Mouse (Mus musculus) limb, embryonic 12.5 days (tissue): ENCODE data around the gene Sec14l5. TPM values are rescaled to one million over a fixed set of nuclear protein-coding genes. Genes with fewer than 3 reads are reported as not detected.
"Not testable (repeated sequence)": the region's sequence is repeated elsewhere in the genome, so short reads cannot be mapped to it uniquely, and the experiment has no call there.

Source experiments
- ATAC-seq: fragments of 200-750 bp; cut with Nextera tagmentation; 2 replicates; pipeline ENCODE4 v1.8.0; 2017; ENCODE audit warnings: low read depth, moderate TSS enrichment; ENCODE audit not compliant: insufficient number of reproducible peaks, insufficient read depth, low FRiP score, low TSS enrichment
- H3K27ac ChIP-seq: fragments of 300-500 bp; sonication (generic); 2 replicates; pipeline ENCODE4 v1.5.1; 2016; ENCODE audit warnings: mild to moderate bottlenecking, moderate library complexity
- H3K27me3 ChIP-seq: fragments of 300-500 bp; sonication (generic); 2 replicates; pipeline ENCODE4 v1.6.1; 2016; ENCODE audit warnings: mild to moderate bottlenecking, moderate library complexity
- H3K36me3 ChIP-seq: fragments of 300-500 bp; sonication (generic); 2 replicates; pipeline ENCODE4 v1.6.1; 2016; ENCODE audit warnings: mild to moderate bottlenecking, moderate library complexity
- H3K4me1 ChIP-seq: fragments of 300-500 bp; sonication (generic); replicated peaks from 2 replicates; pipeline ENCODE4 v1.6.1; 2016
- H3K4me2 ChIP-seq: fragments of 300-500 bp; sonication (generic); 2 replicates; pipeline ENCODE4 v1.6.1; 2016; ENCODE audit warnings: mild to moderate bottlenecking, moderate library complexity
- H3K4me3 ChIP-seq: fragments of 300-500 bp; sonication (generic); replicated peaks from 2 replicates; pipeline ENCODE4 v1.5.1; 2016; ENCODE audit warnings: mild to moderate bottlenecking
- H3K9ac ChIP-seq: fragments of 300-500 bp; sonication (generic); replicated peaks from 2 replicates; pipeline ENCODE4 v1.6.1; 2016; ENCODE audit warnings: mild to moderate bottlenecking, moderate library complexity
- H3K9me3 ChIP-seq: fragments of 300-500 bp; sonication (generic); 2 replicates; pipeline ENCODE4 v1.6.1; 2016; ENCODE audit warnings: mild to moderate bottlenecking, moderate library complexity
- WGBS: fragments of 180-500 bp; shearing (Covaris S2); methylation state at CpG from one replicate; pipeline ENCODE4 v1.1.7; 2016; 5-methylcytosine and 5-hydroxymethylcytosine counted together
- polyA plus RNA-seq: library from polyadenylated mRNA; unstranded; fragments of >200 nt; fragmentation: Nextera tagmentation; extraction: Ambion mirVana; gene quantifications from 2 replicates; pipeline ENCODE4 v1.2.1, GENCODE M21; 2016

The Sec14l5 gene
- polyA plus RNA-seq, 1 experiment from 2014 or later: 0.04 TPM

DNA sequence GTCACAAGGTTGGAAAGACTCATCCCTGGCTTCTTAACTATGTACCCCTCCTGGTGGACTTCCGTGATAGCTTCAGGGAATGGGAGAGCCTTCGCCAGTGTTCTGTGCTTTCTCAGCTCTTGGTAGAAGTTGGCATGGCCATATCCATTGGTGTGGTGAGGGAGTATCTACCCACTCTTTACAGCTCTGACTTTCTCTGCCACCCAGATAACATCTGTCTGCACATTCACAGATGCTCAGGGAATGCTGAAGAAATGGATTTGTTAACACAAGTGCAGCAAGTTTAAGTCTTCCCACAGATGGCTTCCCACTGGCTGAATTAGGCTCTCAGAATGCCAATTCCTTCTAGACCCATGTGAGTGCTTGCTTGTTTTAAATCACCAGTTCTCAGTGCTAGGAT, 67.2 kb downstream of the Sec14l5 start:
- Histone ChIP-seq H3K27ac (no peak overlapping the region), H3K36me3 (no peaks in the 10 kb centered on the region), H3K4me1 (no peaks in the 10 kb centered on the region), H3K4me2 (no peak overlapping the region), H3K9me3 (no peaks in the 10 kb centered on the region), H3K4me3 (no peak overlapping the region), H3K9ac (no peak overlapping the region), H3K27me3 (peaks cover 16% of the 10 kb centered on the region)
- 89% methylated on average over 2 of the region's 2 CpGs for whole genome bisulfite sequencing
- ATAC-seq: no peak

DNA sequence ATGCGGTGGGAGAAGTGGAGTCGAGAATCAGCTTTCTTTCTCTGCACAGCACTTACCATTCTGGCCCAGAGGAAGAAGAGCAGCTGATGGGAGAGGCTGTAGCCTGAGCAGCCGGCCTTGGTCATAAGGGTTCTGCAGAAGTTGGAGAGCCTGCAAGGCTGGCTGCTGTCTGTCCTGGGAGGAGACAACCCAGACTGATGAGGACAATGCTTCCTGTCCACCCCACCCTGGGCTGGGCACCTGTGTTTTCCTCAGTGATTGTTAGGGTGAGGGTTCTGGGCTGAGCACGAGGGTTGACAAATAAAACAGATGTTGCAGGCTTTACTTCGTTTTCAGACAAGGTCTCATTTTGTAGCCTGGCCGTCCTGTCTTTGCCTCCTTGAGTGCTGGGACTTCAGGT, 69.8 kb downstream of the Sec14l5 start:
- Histone ChIP-seq H3K4me1 (no peaks in the 10 kb centered on the region), H3K36me3 (no peaks in the 10 kb centered on the region), H3K9ac (no peak overlapping the region), H3K9me3 (no peaks in the 10 kb centered on the region), H3K27me3 (peaks cover 22% of the 10 kb centered on the region), H3K4me2 (no peak overlapping the region), H3K4me3 (no peak overlapping the region), H3K27ac (no peak overlapping the region)
- WGBS: 62% methylated on average over 6 of the region's 6 CpGs
- no peak for ATAC-seq

GRCm38 (mm10) chr16:5217341-5218133, 70.6 kb downstream of the Sec14l5 start:
- peaks cover 22% of the 10 kb centered on the region for H3K27me3 ChIP-seq
- WGBS: 74% methylated on average over 5 of the region's 5 CpGs

DNA sequence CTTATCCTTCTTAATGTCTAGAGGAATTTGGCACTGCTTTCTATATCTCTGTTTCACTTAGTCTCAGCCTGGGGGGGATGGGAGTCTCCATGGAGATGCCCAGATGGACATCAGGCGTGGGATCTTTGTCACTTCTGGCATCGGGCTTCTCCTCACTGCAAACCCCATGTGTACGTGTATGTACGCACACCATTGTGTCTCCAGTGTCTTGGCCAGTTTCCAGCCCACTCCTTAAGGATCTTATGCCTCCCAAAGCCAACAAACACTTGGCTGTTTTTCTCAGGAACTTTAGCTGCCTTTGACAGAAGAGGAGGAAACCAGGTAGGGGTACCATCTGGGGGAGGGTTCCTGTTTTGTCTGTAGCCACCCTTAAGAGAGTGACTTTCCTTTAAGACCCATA, 74.5 kb downstream of the Sec14l5 start:
- H3K4me3 ChIP-seq: no peak overlapping the region
- no peak for ATAC-seq
- no peaks in the 10 kb centered on the region for H3K4me1 ChIP-seq
- no peak overlapping the region for H3K27ac ChIP-seq
- WGBS: 85% methylated on average over 4 of the region's 4 CpGs
- no peaks in the 10 kb centered on the region for H3K9me3 ChIP-seq
- no peak overlapping the region for H3K9ac ChIP-seq
- no peak overlapping the region for H3K4me2 ChIP-seq
- H3K27me3 ChIP-seq: peaks cover 22% of the 10 kb centered on the region
- H3K36me3 ChIP-seq: no peaks in the 10 kb centered on the region

More at GRCm38 (mm10) chr16:5217341-5218133, 70.6 kb downstream of the Sec14l5 start:
- Histone ChIP-seq H3K9me3 (no peaks in the 10 kb centered on the region), H3K27ac (no peak overlapping the region), H3K36me3 (no peaks in the 10 kb centered on the region), H3K4me3 (no peak overlapping the region), H3K9ac (no peak overlapping the region), H3K4me2 (no peak overlapping the region), H3K4me1 (no peaks in the 10 kb centered on the region)
- ATAC-seq: no peak

- no peaks in the 10 kb centered on the region for H3K36me3 ChIP-seq
- H3K27me3 ChIP-seq: peaks cover 21% of the 10 kb centered on the region
- H3K9ac ChIP-seq: no peak within 1 kb of the TSS
- H3K4me1 ChIP-seq: no peaks in the 10 kb centered on the region
- no peak within 1 kb of the TSS for H3K4me3 ChIP-seq
- H3K9me3 ChIP-seq: no peaks in the 10 kb centered on the region
- H3K4me2 ChIP-seq: no peak within 1 kb of the TSS
- no peak for ATAC-seq
- 79% methylated on average over 6 of the region's 6 CpGs for WGBS
- no peak within 1 kb of the TSS for H3K27ac ChIP-seq
Observed at GRCm38 (mm10) chr16:5222140-5222539, 75.2 kb downstream of the Sec14l5 start, which contains the start of gene AU021092. AU021092 (minus strand) TSS chr16:5222299.

GRCm38 (mm10) chr16:5226534-5226933, 79.6 kb downstream of the Sec14l5 start:
- H3K4me1 ChIP-seq, H3K27ac ChIP-seq, H3K4me3 ChIP-seq, H3K27me3 ChIP-seq, H3K4me2 ChIP-seq, H3K9ac ChIP-seq, H3K9me3 ChIP-seq, H3K36me3 ChIP-seq, ATAC-seq: not testable (repeated sequence)
- 12% methylated on average over 1 of the region's 1 CpGs for WGBS

DNA sequence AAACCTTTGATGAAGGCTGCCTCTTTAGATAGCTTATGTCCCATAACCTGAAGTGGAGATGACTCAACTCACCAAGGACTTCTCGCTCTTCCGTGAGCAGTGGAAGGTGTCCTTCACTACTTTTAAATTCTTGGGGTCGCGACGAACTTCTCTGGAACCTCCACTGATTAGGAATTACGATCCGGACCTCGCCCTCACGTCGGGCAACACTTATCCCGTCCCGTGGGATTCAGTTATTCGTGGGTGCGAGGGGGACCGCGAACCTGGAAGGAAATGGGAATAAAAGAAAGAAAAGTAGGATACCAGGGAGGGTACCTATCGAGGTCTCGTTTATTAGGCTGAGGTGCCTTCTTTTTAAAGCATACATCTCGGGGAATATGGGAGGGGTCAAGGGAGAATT, 80.6 kb downstream of the Sec14l5 start:
- H3K4me3 ChIP-seq, H3K4me1 ChIP-seq, H3K9me3 ChIP-seq, H3K9ac ChIP-seq, H3K4me2 ChIP-seq, H3K27me3 ChIP-seq, H3K36me3 ChIP-seq, H3K27ac ChIP-seq, ATAC-seq: not testable (repeated sequence)
- WGBS: 79% methylated on average over 19 of the region's 19 CpGs

DNA sequence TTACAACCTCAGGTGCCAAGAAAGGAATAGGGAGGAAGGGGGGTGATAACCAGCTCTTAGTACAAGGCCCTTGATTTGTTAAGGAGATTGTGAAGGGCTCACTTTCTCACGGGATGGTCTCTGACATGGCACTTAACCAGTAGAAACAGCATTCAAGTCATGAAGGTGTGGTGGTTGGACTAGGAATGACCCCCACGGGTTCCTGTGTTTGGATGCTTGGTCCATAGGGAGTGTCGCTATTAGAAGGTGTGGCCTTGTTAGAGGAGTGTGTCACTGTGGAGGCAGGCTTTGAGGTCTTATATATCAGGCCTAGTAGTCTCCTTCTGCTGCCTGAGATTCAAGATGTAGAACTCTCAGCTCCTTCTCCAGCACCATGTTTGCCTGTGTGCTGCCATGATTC, 81.2 kb downstream of the Sec14l5 start:
- H3K4me2 ChIP-seq, H3K27ac ChIP-seq, H3K4me3 ChIP-seq, H3K9me3 ChIP-seq, H3K27me3 ChIP-seq, ATAC-seq, H3K4me1 ChIP-seq, H3K36me3 ChIP-seq, H3K9ac ChIP-seq: not testable (repeated sequence)
- WGBS: 71% methylated on average over 3 of the region's 3 CpGs

- Histone ChIP-seq H3K27me3 (no peaks in the 10 kb centered on the region), H3K9me3 (no peaks in the 10 kb centered on the region), H3K4me1 (peaks cover 10% of the 10 kb centered on the region), H3K4me3 (peak overlapping the region; percentile 88), H3K27ac (no peak overlapping the region), H3K9ac (no peak overlapping the region), H3K36me3 (0 out of 2 replicates have a peak, but pooled peaks cover 7% of the 10 kb centered on the region), H3K4me2 (peak overlapping the region; percentile 84)
- WGBS: 76% methylated on average over 4 of the region's 4 CpGs
- no peak for ATAC-seq
Observed at GRCm38 (mm10) chr16:5232982-5233381, 86.1 kb downstream of the Sec14l5 start.

DNA sequence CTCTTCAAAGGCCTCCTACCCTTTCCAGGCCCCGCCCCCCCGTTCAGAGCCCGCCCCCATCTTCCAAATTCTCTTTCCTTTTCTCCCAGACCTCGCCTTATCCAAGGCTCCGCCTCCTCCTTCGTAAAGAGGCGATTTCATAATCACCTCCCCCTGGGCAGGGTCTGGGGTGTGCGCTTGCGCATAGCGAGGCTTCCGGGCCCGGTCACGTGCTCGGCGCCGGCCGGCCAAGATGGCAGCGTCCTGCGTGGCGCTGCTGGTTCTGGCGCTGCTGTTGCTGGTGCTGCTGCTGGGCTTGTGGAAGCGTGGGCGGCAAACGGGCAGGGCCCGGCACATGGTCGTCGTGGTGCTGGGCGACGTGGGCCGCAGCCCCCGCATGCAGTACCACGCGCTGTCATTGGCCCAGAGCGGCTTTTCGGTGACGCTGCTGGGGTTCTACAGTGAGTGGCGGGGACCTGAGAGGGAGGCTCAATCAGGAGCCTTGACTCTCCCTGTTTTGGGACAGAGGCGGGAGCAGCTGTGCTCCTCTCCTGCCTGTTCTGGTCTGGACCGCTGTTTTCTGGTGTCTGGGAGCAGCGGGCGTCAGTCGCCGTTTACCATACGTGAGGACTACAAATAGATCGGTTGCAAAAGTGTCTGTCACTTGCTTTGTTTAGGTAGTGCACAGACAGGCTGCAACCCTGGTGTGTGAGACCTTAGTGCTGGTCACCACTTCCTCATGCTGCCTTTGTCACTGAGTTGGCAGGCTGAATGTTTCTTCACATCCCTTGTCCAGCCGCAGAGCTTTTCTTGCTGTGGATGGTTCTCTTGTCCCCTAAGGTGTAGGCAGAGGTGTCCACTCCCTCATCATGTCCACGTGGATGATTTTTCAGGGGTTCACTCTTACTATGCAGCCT, 86.8 kb downstream of the Sec14l5 start, which contains the start of gene Alg1:
Gene Alg1, plus strand, starts transcription at position 204 of the 896 bp plus-strand sequence.
- peak within 1 kb of the TSS; percentile 72 for H3K9ac ChIP-seq
- no peaks in the 10 kb centered on the region for H3K27me3 ChIP-seq
- H3K4me1 ChIP-seq: peaks cover 10% of the 10 kb centered on the region
- no peaks in the 10 kb centered on the region for H3K9me3 ChIP-seq
- H3K4me2 ChIP-seq: peak within 1 kb of the TSS; percentile 84
- WGBS: 2% methylated on average over 47 of the region's 47 CpGs
- peak; percentile 92 for ATAC-seq
- peak within 1 kb of the TSS; percentile 88 for H3K4me3 ChIP-seq
- H3K36me3 ChIP-seq: 0 out of 2 replicates have a peak, but pooled peaks cover 10% of the 10 kb centered on the region
- 0 out of 2 replicates have a peak within 1 kb of the TSS, but pooled peaks have one; percentile 7 for H3K27ac ChIP-seq
